Mouse (Mus musculus) lung, adult 2 months (tissue): Measurements from ENCODE around the gene Rnaseh2c.

ENCODE experiments used
- CTCF ChIP-seq: fragments of 200-500 bp; IDR thresholded peaks from 2 replicates; pipeline ENCODE4 v1.5.1; 2011; ENCODE audit warnings: mild to moderate bottlenecking, low read length, control low read depth; ENCODE audit not compliant: insufficient read depth
- POLR2A ChIP-seq: fragments of 200-500 bp; IDR thresholded peaks from 2 replicates; pipeline ENCODE4 v1.6.1; 2011; ENCODE audit warnings: low read depth, mild to moderate bottlenecking, control low read depth, low read length, borderline replicate concordance; ENCODE audit errors: extremely low read depth

- no peak for TF ChIP-seq CTCF
- TF ChIP-seq POLR2A, result no peak
Observed at GRCm38 (mm10) chr19:5554212-5554611, 47.5 kb upstream of the Rnaseh2c start.
